Mouse (Mus musculus): ENCODE measurements around the gene Csdc2. TPM values are rescaled to one million over a fixed set of nuclear protein-coding genes. Genes with fewer than 3 reads are reported as not detected.
"Not testable (repeated sequence)": the region's sequence is repeated elsewhere in the genome, so short reads cannot be mapped to it uniquely, and the experiment has no call there.

The Csdc2 gene
- 48.0 and 57.1 TPM in 2 replicates for polyA plus RNA-seq (2016; fragmentation: Nextera tagmentation; extraction: Ambion mirVana)

DNA sequence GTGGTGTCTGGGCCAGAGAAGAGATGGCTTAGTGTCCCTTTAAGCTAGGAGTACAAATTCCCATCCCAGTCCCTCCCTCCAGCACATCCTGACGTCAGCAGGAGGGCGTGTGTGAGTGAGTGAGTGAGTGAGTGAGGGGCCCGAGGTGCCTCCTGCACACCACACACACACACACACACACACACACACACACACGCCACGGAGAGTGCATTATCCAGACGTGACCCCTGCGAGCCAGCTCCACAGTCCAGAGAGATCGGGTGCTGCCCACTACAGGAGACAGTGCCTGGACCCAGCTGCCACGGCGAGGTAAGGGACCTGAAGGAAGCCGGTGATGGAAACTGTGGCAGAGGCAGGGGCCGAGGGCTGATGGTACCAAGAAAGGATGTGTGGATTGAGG is at the start of gene Csdc2:
Gene Csdc2, plus strand, starts transcription at position 81 of the 400 bp plus-strand sequence.
- Histone ChIP-seq H3K36me3 (no peaks in the 10 kb centered on the region), H3K9me3 (replicated peaks) (no peaks in the 10 kb centered on the region), H3K4me3 (peak within 1 kb of the TSS; percentile 52), H3K4me2 (replicated peaks) (peak within 1 kb of the TSS; percentile 65), H3K27ac (peak within 1 kb of the TSS; percentile 89), H3K27me3 (no peaks in the 10 kb centered on the region), H3K4me1 (peaks cover 32% of the 10 kb centered on the region), H3K9ac (peak within 1 kb of the TSS; percentile 75)
- WGBS, result 0% methylated on average over 12 of the region's 12 CpGs
- peak; percentile 75 for ATAC-seq (ENCODE audit: low FRiP score)

DNA sequence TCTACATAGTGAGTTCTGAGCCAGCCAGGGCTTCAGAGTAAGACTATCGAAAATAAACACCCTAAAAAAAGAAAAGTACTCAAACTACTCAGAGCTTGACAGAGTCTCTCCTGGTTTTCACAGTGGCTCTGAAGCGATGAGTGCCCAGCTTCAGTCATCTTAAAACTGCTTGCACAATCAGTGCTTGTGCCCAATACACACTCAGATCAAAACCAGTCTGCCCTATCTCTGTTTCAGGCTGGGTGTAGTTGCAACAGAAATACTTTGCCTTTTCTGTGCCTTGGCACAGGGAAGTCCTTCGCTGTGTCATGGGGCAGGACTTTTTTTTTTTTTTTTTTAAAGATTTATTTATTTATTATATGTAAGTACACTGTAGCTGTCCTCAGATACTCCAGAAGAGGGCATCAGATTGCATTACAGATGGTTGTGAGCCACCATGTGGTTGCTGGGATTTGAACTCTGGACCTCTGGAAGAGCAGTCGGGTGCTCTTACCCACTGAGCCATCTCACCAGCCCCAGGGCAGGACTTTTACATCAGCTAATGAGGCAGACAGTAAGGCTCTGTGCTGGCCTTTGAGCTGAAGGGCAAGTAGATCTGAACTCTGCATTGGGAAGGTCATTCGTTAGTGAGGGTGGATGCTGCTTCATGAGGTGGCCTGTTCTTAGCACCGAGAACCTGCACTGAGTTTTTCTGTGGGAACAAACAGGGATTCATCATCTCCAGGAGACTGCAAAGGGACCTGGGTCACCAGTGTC is 49.6 kb upstream of the Csdc2 start:
- Histone ChIP-seq H3K9ac (no peak overlapping the region), H3K4me1 (no peaks in the 10 kb centered on the region), H3K36me3 (peaks cover 29% of the 10 kb centered on the region), H3K27me3 (no peaks in the 10 kb centered on the region), H3K4me2 (replicated peaks) (no peak overlapping the region), H3K27ac (no peak overlapping the region), H3K4me3 (no peak overlapping the region), H3K9me3 (replicated peaks) (no peaks in the 10 kb centered on the region)
- WGBS, result 98% methylated on average over 6 of the region's 6 CpGs
- no peak for ATAC-seq (ENCODE audit: low FRiP score)

DNA sequence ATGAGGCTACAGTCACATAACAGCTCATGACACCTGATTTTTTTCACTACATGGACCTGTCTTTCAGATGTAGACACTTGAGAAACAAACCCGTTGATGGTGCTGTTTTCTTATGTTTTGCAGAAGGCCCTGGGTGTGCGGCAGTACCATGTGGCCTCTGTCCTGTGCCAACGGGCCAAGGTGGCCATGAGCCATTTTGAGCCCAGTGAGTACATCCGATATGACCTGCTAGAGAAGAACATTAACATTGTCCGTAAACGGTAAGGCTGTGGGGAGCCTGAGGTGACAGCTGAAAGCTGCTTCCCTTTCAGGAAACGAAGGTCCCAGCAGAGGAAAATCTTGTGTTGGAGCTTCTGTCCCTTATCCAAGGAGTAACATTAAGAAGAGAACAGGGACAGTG is 47.4 kb upstream of the Csdc2 start:
- Histone ChIP-seq H3K4me3 (no peak overlapping the region), H3K27ac (no peak overlapping the region), H3K36me3 (peaks cover 48% of the 10 kb centered on the region), H3K4me2 (replicated peaks) (no peak overlapping the region), H3K9me3 (replicated peaks) (no peaks in the 10 kb centered on the region), H3K27me3 (no peaks in the 10 kb centered on the region), H3K4me1 (no peaks in the 10 kb centered on the region), H3K9ac (no peak overlapping the region)
- 95% methylated on average over 7 of the region's 7 CpGs for WGBS
- ATAC-seq (ENCODE audit: low FRiP score), result no peak

DNA sequence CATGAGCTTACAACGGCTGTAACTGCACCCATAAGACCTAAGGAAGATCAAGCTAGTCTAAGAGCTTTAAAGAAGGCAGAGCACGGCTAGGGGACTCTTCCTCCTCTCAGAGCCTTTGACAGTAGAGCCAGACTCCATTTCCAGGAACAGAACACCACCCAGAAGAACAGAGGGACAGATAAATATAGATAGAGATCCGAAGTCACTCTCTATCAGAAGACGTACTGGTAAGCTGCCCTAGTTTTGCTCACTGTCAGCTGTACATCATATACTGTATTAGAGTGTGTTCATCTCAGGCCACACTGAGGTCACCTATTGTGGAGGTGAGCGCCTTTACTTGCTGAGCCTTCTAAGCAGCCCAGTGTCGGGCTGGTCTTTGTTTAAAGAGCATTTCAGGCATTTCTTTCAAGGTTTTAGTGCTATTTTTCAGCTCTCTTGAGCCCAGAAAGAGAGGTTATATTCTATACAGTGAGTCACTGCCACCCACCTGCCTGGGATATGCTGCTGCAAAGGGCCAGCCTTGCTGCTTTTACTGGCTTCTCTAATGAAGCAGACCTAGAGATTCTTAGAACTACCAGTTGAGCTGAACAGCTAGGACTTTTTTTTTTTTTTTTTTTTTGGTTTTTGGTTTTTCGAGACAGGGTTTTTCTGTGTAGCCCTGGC is 45.3 kb upstream of the Csdc2 start:
- Histone ChIP-seq H3K27ac (no peak overlapping the region), H3K9ac (no peak overlapping the region), H3K4me3 (no peak overlapping the region), H3K4me2 (replicated peaks) (no peak overlapping the region), H3K36me3 (peaks cover 64% of the 10 kb centered on the region), H3K4me1 (no peaks in the 10 kb centered on the region), H3K9me3 (replicated peaks) (no peaks in the 10 kb centered on the region), H3K27me3 (no peaks in the 10 kb centered on the region)
- no peak for ATAC-seq (ENCODE audit: low FRiP score)
- WGBS, result 94% methylated on average over 7 of the region's 7 CpGs

DNA sequence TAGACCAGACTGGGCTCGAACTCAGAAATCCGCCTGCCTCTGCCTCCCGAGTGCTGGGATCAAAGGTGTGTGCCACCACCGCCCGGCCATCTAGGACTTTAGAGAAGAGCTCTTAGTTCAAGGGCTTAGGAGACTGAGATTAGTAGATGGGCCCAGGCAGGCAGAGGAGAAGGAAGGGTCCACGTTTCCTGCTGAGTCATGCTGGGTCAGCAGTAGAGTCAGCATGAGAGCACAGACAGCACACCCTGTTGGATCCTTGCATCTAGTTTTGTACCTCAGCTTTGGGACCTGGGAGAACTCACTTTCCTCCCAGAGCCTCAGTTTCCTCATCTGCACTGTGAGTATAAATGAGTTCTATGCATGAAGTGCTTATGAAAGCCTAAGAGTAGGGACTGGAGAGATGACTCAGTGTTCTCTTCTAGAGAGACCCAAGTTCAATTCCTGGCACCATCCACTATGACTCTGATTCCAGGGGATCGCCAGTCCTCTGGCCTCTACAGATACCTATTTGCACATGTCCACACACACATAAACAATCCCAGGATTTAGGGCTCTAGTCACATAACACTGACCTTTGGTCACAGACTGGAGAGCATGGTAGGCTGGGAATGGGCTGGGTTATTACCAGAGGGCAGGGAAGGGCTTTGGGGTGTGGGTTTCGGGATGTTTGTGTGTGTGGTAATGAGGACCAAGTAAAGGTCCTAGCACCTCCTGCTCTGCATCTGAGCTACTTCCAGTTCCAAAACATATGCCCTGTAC is 44.6 kb upstream of the Csdc2 start:
- Histone ChIP-seq H3K36me3 (peaks cover 71% of the 10 kb centered on the region), H3K4me2 (replicated peaks) (no peak overlapping the region), H3K4me1 (no peaks in the 10 kb centered on the region), H3K9ac (no peak overlapping the region), H3K4me3 (no peak overlapping the region), H3K27ac (no peak overlapping the region), H3K9me3 (replicated peaks) (no peaks in the 10 kb centered on the region), H3K27me3 (no peaks in the 10 kb centered on the region)
- WGBS, result 92% methylated on average over 8 of the region's 8 CpGs
- no peak for ATAC-seq (ENCODE audit: low FRiP score)

DNA sequence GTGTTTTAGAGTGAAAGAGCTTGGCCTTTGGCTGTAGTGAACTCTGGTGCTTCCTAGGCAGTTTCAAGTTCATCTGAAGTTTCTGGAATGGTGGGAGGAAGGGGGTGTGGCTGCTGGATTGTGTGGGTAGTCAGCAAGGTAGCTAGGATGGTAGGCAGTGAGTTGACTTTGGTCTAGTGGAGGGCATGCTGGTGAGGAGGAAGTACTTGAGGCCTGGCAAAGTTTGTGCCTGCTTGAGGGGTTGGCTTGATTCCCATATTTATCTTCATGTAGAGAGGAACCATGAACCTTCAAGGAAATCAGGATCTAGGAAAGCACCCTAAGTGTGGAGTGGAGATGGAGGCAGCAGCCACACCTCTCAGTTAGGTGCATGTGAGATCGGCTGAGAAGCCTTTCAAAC is 42.6 kb upstream of the Csdc2 start:
- H3K4me3 ChIP-seq, result no peak overlapping the region
- no peaks in the 10 kb centered on the region for H3K9me3 ChIP-seq (replicated peaks)
- H3K36me3 ChIP-seq, result peaks cover 82% of the 10 kb centered on the region
- ATAC-seq (ENCODE audit: low FRiP score), result no peak
- WGBS, result 76% methylated on average over 1 of the region's 1 CpGs
- H3K27me3 ChIP-seq, result no peaks in the 10 kb centered on the region
- no peak overlapping the region for H3K9ac ChIP-seq
- no peaks in the 10 kb centered on the region for H3K4me1 ChIP-seq
- H3K4me2 ChIP-seq (replicated peaks), result no peak overlapping the region
- H3K27ac ChIP-seq, result no peak overlapping the region

DNA sequence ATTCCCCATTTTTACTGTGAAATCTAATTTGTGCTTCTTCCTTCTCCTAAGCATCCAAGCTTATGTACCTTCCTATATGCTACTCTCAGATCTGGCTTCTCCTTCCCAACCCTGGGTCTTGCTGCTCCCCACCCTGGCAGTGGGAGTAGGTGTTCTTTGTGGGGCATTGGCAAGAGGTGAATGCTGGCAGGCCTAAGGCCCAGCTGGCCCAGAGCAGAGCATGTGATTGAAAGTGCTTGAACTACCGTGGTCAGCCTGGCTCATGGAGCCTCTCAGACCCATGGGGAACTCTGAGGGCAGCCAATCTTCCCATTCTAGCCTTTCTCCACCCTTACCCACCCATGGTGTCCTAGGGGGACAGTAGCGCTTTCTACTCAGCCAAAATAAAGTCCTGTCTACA is 40.2 kb upstream of the Csdc2 start:
- Histone ChIP-seq H3K4me3 (no peak overlapping the region), H3K27ac (no peak overlapping the region), H3K4me1 (no peaks in the 10 kb centered on the region), H3K9ac (no peak overlapping the region), H3K4me2 (replicated peaks) (no peak overlapping the region), H3K36me3 (peaks cover 80% of the 10 kb centered on the region), H3K27me3 (no peaks in the 10 kb centered on the region), H3K9me3 (replicated peaks) (no peaks in the 10 kb centered on the region)
- WGBS, result 95% methylated on average over 2 of the region's 2 CpGs
- ATAC-seq (ENCODE audit: low FRiP score), result no peak

DNA sequence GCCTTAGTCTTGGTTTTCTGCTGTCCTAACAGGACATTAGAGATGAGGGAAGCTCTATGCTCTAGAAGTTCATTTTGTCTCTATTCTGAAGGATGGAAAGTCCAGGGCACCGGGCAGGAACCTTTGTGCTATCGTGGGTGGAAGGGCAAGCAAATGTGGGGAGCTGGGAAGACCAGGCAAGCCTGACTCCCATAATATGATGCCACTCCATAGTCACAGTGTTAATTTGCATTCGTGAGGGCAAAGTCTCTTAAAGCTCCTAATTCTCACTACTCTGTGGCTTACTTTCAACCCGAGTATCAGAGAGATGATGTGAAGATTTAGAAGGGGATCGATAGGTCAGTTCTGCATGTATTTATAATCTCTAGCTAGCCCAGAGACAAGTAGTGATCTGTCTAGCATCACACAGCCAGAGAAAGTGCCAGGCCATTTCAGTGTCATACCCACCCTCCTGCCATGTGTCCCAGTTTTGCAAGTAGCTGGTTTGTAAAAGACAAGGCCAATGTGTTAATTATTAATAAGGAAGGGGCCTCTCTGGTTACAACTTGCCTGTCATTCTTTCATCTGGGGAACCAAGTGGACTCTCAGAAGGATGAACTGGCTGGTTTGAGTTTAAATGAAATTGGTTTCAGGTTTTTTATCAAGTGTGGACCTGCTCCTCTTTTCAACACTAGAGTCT is 38.8 kb upstream of the Csdc2 start:
- 94% methylated on average over 5 of the region's 5 CpGs for WGBS
- Histone ChIP-seq H3K4me3 (no peak overlapping the region), H3K9ac (no peak overlapping the region), H3K36me3 (peaks cover 81% of the 10 kb centered on the region), H3K9me3 (replicated peaks) (no peaks in the 10 kb centered on the region), H3K27me3 (no peaks in the 10 kb centered on the region), H3K4me2 (replicated peaks) (no peak overlapping the region), H3K4me1 (no peaks in the 10 kb centered on the region), H3K27ac (no peak overlapping the region)
- no peak for ATAC-seq (ENCODE audit: low FRiP score)

DNA sequence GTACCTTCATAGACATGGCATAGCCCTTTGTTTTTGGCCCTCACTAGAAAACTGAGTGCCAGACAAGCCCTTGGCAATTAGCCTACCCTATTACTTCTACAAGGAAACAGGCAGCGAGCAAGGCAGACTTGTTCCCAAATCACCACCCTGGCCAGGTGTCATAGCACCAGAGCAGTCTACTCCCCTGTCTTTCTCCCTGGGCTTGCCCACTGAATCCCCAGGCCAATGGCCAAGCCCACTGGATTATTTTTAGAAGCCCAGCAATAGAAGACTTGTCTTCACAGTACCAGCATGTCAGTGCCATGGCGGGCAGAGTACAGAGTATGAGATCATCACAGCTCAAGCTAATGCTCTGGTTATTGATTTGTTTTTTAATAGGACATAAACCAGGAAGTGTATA is 37.8 kb upstream of the Csdc2 start:
- Histone ChIP-seq H3K27me3 (no peaks in the 10 kb centered on the region), H3K9ac (no peak overlapping the region), H3K36me3 (peaks cover 84% of the 10 kb centered on the region), H3K27ac (no peak overlapping the region), H3K4me2 (replicated peaks) (no peak overlapping the region), H3K4me1 (no peaks in the 10 kb centered on the region), H3K4me3 (no peak overlapping the region), H3K9me3 (replicated peaks) (no peaks in the 10 kb centered on the region)
- ATAC-seq (ENCODE audit: low FRiP score), result no peak
- 91% methylated on average over 2 of the region's 2 CpGs for WGBS

DNA sequence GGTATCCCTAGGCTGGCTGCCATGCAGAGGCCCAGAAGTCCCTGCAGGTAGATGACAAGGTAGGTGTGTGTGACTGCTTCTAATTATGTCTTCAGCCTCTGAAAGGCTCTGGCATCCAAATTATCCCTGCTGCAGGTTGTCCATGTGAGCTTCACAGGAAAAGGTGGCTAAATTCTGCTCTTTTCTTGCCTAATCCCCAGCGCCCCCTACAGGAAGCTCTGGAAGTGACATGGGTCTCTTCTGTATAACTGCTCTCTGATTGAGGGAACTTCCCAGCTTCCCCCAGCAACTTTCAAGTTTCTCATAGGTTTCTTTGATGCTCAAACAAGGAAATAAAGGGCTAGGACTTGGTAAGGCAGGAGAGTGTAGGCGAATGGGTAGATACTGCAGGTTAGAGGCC is 31.6 kb upstream of the Csdc2 start:
- Histone ChIP-seq H3K9ac (no peak overlapping the region), H3K27me3 (no peaks in the 10 kb centered on the region), H3K4me3 (no peak overlapping the region), H3K9me3 (replicated peaks) (no peaks in the 10 kb centered on the region), H3K4me2 (replicated peaks) (no peak overlapping the region), H3K27ac (no peak overlapping the region), H3K4me1 (no peaks in the 10 kb centered on the region), H3K36me3 (peaks cover 89% of the 10 kb centered on the region)
- ATAC-seq (ENCODE audit: low FRiP score), result no peak
- 32% methylated on average over 2 of the region's 2 CpGs for WGBS

DNA sequence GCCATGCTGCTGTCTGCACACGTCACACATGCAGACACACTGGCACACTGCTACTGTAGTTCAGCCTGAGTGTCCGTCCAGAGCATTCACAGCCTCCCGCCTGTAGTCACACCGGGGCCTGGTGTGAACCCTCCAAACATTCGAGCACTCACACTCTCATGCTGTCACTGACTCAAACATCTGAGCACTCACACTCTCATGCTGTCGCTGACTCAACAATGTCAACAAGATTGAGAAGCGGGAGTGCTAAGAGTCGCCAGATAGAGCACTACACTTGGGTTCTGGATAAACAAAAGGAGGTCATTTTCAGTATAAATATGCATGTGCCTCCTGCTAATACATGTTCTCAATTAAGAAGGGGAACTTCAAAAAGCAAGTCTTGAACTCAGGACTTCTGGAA is 28.6 kb upstream of the Csdc2 start:
- Histone ChIP-seq H3K27ac (no peak overlapping the region), H3K9ac (no peak overlapping the region), H3K9me3 (replicated peaks) (no peaks in the 10 kb centered on the region), H3K27me3 (no peaks in the 10 kb centered on the region), H3K4me3 (no peak overlapping the region), H3K4me1 (no peaks in the 10 kb centered on the region), H3K36me3 (peaks cover 90% of the 10 kb centered on the region), H3K4me2 (replicated peaks) (no peak overlapping the region)
- no peak for ATAC-seq (ENCODE audit: low FRiP score)
- WGBS, result 94% methylated on average over 8 of the region's 8 CpGs

DNA sequence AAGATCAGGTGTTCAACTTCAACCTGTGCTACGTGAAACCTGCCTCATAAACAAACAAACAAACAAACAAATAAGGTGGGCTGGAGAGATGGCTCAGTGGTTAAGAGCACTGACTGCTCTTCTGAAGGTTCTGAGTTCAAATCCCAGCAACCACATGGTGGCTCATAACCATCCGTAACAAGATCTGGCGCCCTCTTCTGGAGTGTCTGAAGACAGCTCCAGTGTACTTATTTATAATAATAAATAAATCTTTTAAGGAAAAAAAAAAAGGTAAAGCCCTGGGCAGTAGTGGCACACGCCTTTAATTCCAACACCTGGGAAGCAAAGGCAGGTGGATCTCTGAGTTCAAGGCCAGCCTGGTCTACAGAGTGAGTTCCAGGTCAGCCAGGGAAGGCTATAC is 27.8 kb upstream of the Csdc2 start:
- H3K9ac ChIP-seq; H3K4me1 ChIP-seq; H3K9me3 ChIP-seq (replicated peaks); H3K27me3 ChIP-seq; H3K4me2 ChIP-seq (replicated peaks); ATAC-seq (ENCODE audit: low FRiP score); H3K27ac ChIP-seq; H3K4me3 ChIP-seq: not testable (repeated sequence)
- peaks cover 90% of the 10 kb centered on the region for H3K36me3 ChIP-seq
- 90% methylated on average over 4 of the region's 4 CpGs for WGBS

All from hindbrain, embryonic 12.5 days (tissue).